Mouse (Mus musculus) heart, postnatal 0 days (tissue): ENCODE data around the gene Fcrl5.

Source experiments
- CTCF ChIP-seq: IDR thresholded peaks from 2 replicates; pipeline ENCODE4 v1.5.1; 2016; ENCODE audit warnings: antibody characterized with exemption, control low read depth, low read depth
- EP300 ChIP-seq: IDR thresholded peaks from 2 replicates; pipeline ENCODE4 v1.6.1; 2016; ENCODE audit warnings: antibody characterized with exemption, low read depth

DNA sequence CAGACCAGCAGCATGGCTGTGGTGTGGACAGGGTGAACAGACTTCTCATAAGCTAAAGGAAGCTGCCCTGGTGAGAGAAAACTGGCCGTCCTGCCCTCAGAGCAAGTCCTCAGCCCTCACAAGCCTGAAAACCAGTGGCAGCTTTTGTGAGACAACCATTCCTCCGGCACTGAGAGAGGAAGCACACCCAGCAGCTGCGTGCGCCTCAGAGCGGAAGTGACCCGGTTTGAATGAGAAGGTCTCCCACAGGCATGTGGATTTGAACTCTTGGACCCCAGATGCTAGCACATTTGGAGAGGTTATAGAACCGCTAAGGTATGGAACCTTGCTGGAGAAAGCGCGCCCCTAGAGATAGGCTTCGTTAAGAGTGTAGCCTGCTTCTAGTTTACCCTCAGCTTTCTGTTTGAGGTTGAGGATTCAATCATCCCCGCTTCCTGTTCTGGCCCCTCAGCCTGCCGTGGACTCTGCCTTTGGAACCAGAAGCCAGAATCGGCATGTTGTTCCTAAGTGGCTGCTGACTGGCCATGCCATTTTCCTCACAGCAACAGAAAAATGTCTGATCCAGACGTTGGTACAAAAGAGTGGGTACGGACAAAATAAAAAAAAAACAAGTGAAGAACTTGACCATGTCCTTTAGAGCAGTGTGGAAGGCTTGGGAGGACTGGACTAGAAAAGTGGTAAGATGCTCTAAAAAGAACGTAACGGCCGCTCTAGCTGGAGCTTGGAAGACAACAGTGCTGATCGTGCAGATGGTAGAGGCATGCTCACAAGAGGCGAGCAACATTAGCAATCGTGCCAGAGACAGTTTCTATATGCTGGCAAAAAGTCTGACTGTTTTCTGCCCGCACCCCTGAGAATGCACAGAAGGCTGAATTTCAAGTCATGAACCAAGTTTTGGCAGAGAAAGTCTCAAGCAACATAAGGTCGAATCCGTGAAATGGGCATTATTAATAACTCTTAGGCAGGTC is 64.8 kb downstream of the Fcrl5 start:
- TF ChIP-seq CTCF (no peak), EP300 (no peak)
